Mouse (Mus musculus): ENCODE measurements around the gene Plekhb2. TPM values are rescaled to one million over a fixed set of nuclear protein-coding genes. Genes with fewer than 3 reads are reported as not detected.

Gene Plekhb2
- polyA plus RNA-seq, 1 experiment from 2014 or later, result 94.3 TPM

- Histone ChIP-seq H3K4me2 (ENCODE audit: low read length) (no peak overlapping the region), H3K4me3 (ENCODE audit: low read length) (no peak overlapping the region), H3K36me3 (ENCODE audit: control insufficient read depth, insufficient read depth, low read length) (peaks cover 46% of the 10 kb centered on the region), H3K27me3 (replicated peaks; ENCODE audit: control insufficient read depth, insufficient read depth, low read length) (no peaks in the 10 kb centered on the region), H3K9ac (ENCODE audit: low read depth, low read length) (no peak overlapping the region), H3K9me3 (ENCODE audit: control insufficient read depth, low read length) (no peaks in the 10 kb centered on the region), H3K27ac (ENCODE audit: low read depth, low read length) (no peak overlapping the region), H3K4me1 (ENCODE audit: control insufficient read depth, insufficient read depth, low read depth, low read length) (no peaks in the 10 kb centered on the region)
- WGBS, result 89% methylated on average over 13 of the region's 13 CpGs
- no peak for ATAC-seq
Observed at GRCm38 (mm10) chr1:34812407-34813247, 37.1 kb upstream of the Plekhb2 start.

GRCm38 (mm10) chr1:34815843-34816242 is 33.9 kb upstream of the Plekhb2 start:
- no peak overlapping the region for H3K27ac ChIP-seq (ENCODE audit: low read depth, low read length)
- no peak overlapping the region for H3K4me2 ChIP-seq (ENCODE audit: low read length)
- ATAC-seq, result no peak
- peaks cover 41% of the 10 kb centered on the region for H3K36me3 ChIP-seq (ENCODE audit: control insufficient read depth, insufficient read depth, low read length)
- no peak overlapping the region for H3K9ac ChIP-seq (ENCODE audit: low read depth, low read length)
- no peaks in the 10 kb centered on the region for H3K27me3 ChIP-seq (replicated peaks; ENCODE audit: control insufficient read depth, insufficient read depth, low read length)
- no peak overlapping the region for H3K4me3 ChIP-seq (ENCODE audit: low read length)
- no peaks in the 10 kb centered on the region for H3K4me1 ChIP-seq (ENCODE audit: control insufficient read depth, insufficient read depth, low read depth, low read length)
- H3K9me3 ChIP-seq (ENCODE audit: control insufficient read depth, low read length), result no peaks in the 10 kb centered on the region
- 72% methylated on average over 6 of the region's 6 CpGs for WGBS

GRCm38 (mm10) chr1:34819225-34819910 is 30.4 kb upstream of the Plekhb2 start:
- no peaks in the 10 kb centered on the region for H3K9me3 ChIP-seq (ENCODE audit: control insufficient read depth, low read length)
- WGBS, result 95% methylated on average over 6 of the region's 6 CpGs
- H3K27me3 ChIP-seq (replicated peaks; ENCODE audit: control insufficient read depth, insufficient read depth, low read length), result no peaks in the 10 kb centered on the region
- H3K27ac ChIP-seq (ENCODE audit: low read depth, low read length), result no peak overlapping the region
- H3K9ac ChIP-seq (ENCODE audit: low read depth, low read length), result no peak overlapping the region
- peak; percentile 22; the same call in 1 of the 2 replicates for ATAC-seq
- no peaks in the 10 kb centered on the region for H3K4me1 ChIP-seq (ENCODE audit: control insufficient read depth, insufficient read depth, low read depth, low read length)
- H3K4me2 ChIP-seq (ENCODE audit: low read length), result no peak overlapping the region
- peaks cover 28% of the 10 kb centered on the region for H3K36me3 ChIP-seq (ENCODE audit: control insufficient read depth, insufficient read depth, low read length)
- no peak overlapping the region for H3K4me3 ChIP-seq (ENCODE audit: low read length)

- no peak for ATAC-seq
- Histone ChIP-seq H3K4me3 (ENCODE audit: low read length) (no peak overlapping the region), H3K4me1 (ENCODE audit: control insufficient read depth, insufficient read depth, low read depth, low read length) (no peaks in the 10 kb centered on the region), H3K27ac (ENCODE audit: low read depth, low read length) (no peak overlapping the region), H3K9ac (ENCODE audit: low read depth, low read length) (no peak overlapping the region), H3K36me3 (ENCODE audit: control insufficient read depth, insufficient read depth, low read length) (peaks cover 19% of the 10 kb centered on the region), H3K27me3 (replicated peaks; ENCODE audit: control insufficient read depth, insufficient read depth, low read length) (no peaks in the 10 kb centered on the region), H3K9me3 (ENCODE audit: control insufficient read depth, low read length) (no peaks in the 10 kb centered on the region), H3K4me2 (ENCODE audit: low read length) (no peak overlapping the region)
- WGBS, result 83% methylated on average over 2 of the region's 2 CpGs
Observed at GRCm38 (mm10) chr1:34821411-34821810, 28.4 kb upstream of the Plekhb2 start.

GRCm38 (mm10) chr1:34822003-34822402 is 27.8 kb upstream of the Plekhb2 start:
- H3K27me3 ChIP-seq (replicated peaks; ENCODE audit: control insufficient read depth, insufficient read depth, low read length), result no peaks in the 10 kb centered on the region
- no peak for ATAC-seq
- no peak overlapping the region for H3K4me3 ChIP-seq (ENCODE audit: low read length)
- H3K9ac ChIP-seq (ENCODE audit: low read depth, low read length), result no peak overlapping the region
- H3K36me3 ChIP-seq (ENCODE audit: control insufficient read depth, insufficient read depth, low read length), result peaks cover 15% of the 10 kb centered on the region
- no peak overlapping the region for H3K27ac ChIP-seq (ENCODE audit: low read depth, low read length)
- H3K9me3 ChIP-seq (ENCODE audit: control insufficient read depth, low read length), result no peaks in the 10 kb centered on the region
- WGBS, result 86% methylated on average over 7 of the region's 7 CpGs
- no peaks in the 10 kb centered on the region for H3K4me1 ChIP-seq (ENCODE audit: control insufficient read depth, insufficient read depth, low read depth, low read length)
- H3K4me2 ChIP-seq (ENCODE audit: low read length), result no peak overlapping the region

- H3K9me3 ChIP-seq (ENCODE audit: control insufficient read depth, low read length), result no peaks in the 10 kb centered on the region
- no peaks in the 10 kb centered on the region for H3K4me1 ChIP-seq (ENCODE audit: control insufficient read depth, insufficient read depth, low read depth, low read length)
- no peak overlapping the region for H3K27ac ChIP-seq (ENCODE audit: low read depth, low read length)
- H3K27me3 ChIP-seq (replicated peaks; ENCODE audit: control insufficient read depth, insufficient read depth, low read length), result no peaks in the 10 kb centered on the region
- WGBS, result 94% methylated on average over 7 of the region's 7 CpGs
- H3K4me2 ChIP-seq (ENCODE audit: low read length), result no peak overlapping the region
- no peak overlapping the region for H3K4me3 ChIP-seq (ENCODE audit: low read length)
- peaks cover 12% of the 10 kb centered on the region for H3K36me3 ChIP-seq (ENCODE audit: control insufficient read depth, insufficient read depth, low read length)
- no peak for ATAC-seq
- H3K9ac ChIP-seq (ENCODE audit: low read depth, low read length), result no peak overlapping the region
Observed at GRCm38 (mm10) chr1:34822746-34823145, 27.0 kb upstream of the Plekhb2 start.

GRCm38 (mm10) chr1:34823353-34823752 is 26.4 kb upstream of the Plekhb2 start:
- Histone ChIP-seq H3K4me2 (ENCODE audit: low read length) (no peak overlapping the region), H3K27ac (ENCODE audit: low read depth, low read length) (no peak overlapping the region), H3K9ac (ENCODE audit: low read depth, low read length) (no peak overlapping the region), H3K9me3 (ENCODE audit: control insufficient read depth, low read length) (no peaks in the 10 kb centered on the region), H3K4me1 (ENCODE audit: control insufficient read depth, insufficient read depth, low read depth, low read length) (no peaks in the 10 kb centered on the region), H3K27me3 (replicated peaks; ENCODE audit: control insufficient read depth, insufficient read depth, low read length) (no peaks in the 10 kb centered on the region), H3K36me3 (ENCODE audit: control insufficient read depth, insufficient read depth, low read length) (peaks cover 12% of the 10 kb centered on the region), H3K4me3 (ENCODE audit: low read length) (no peak overlapping the region)
- ATAC-seq, result no peak
- 92% methylated on average over 6 of the region's 6 CpGs for WGBS

GRCm38 (mm10) chr1:34824208-34824607 is 25.6 kb upstream of the Plekhb2 start:
- whole genome bisulfite sequencing, result 90% methylated on average over 8 of the region's 8 CpGs
- no peaks in the 10 kb centered on the region for H3K27me3 ChIP-seq (replicated peaks; ENCODE audit: control insufficient read depth, insufficient read depth, low read length)
- H3K9ac ChIP-seq (ENCODE audit: low read depth, low read length), result no peak overlapping the region
- no peak for ATAC-seq
- no peaks in the 10 kb centered on the region for H3K4me1 ChIP-seq (ENCODE audit: control insufficient read depth, insufficient read depth, low read depth, low read length)
- H3K4me2 ChIP-seq (ENCODE audit: low read length), result no peak overlapping the region
- H3K27ac ChIP-seq (ENCODE audit: low read depth, low read length), result no peak overlapping the region
- no peak overlapping the region for H3K4me3 ChIP-seq (ENCODE audit: low read length)
- peaks cover 11% of the 10 kb centered on the region for H3K36me3 ChIP-seq (ENCODE audit: control insufficient read depth, insufficient read depth, low read length)
- H3K9me3 ChIP-seq (ENCODE audit: control insufficient read depth, low read length), result no peaks in the 10 kb centered on the region

GRCm38 (mm10) chr1:34825909-34826308 is 23.9 kb upstream of the Plekhb2 start:
- Histone ChIP-seq H3K9ac (ENCODE audit: low read depth, low read length) (no peak overlapping the region), H3K27ac (ENCODE audit: low read depth, low read length) (no peak overlapping the region), H3K9me3 (ENCODE audit: control insufficient read depth, low read length) (no peaks in the 10 kb centered on the region), H3K27me3 (replicated peaks; ENCODE audit: control insufficient read depth, insufficient read depth, low read length) (no peaks in the 10 kb centered on the region), H3K4me3 (ENCODE audit: low read length) (no peak overlapping the region), H3K4me2 (ENCODE audit: low read length) (no peak overlapping the region), H3K4me1 (ENCODE audit: control insufficient read depth, insufficient read depth, low read depth, low read length) (no peaks in the 10 kb centered on the region; the same call in 1 of the 2 replicates), H3K36me3 (ENCODE audit: control insufficient read depth, insufficient read depth, low read length) (peaks cover 9% of the 10 kb centered on the region; the same call in 1 of the 2 replicates)
- ATAC-seq, result no peak
- 91% methylated on average over 9 of the region's 9 CpGs for WGBS

All from hindbrain, embryonic 16.5 days (tissue).